Mouse (Mus musculus) myocyte (in vitro differentiated cells): Measurements from ENCODE around the gene Olfr616.

ENCODE experiments used
- CEBPB ChIP-seq: IDR thresholded peaks from 2 replicates; pipeline ENCODE4 v1.6.1; 2011; ENCODE audit warnings: mild to moderate bottlenecking, moderate library complexity; ENCODE audit not compliant: poor library complexity, insufficient read depth, severe bottlenecking
- MAX ChIP-seq: IDR thresholded peaks from one replicate; pipeline ENCODE4 v1.6.1; 2011; ENCODE audit warnings: low read depth, mild to moderate bottlenecking, control low read depth
- POLR2AphosphoS2 ChIP-seq: IDR thresholded peaks from one replicate; pipeline ENCODE4 v1.6.1; 2011; ENCODE audit warnings: low read depth, control low read depth; ENCODE audit not compliant: insufficient read length

DNA sequence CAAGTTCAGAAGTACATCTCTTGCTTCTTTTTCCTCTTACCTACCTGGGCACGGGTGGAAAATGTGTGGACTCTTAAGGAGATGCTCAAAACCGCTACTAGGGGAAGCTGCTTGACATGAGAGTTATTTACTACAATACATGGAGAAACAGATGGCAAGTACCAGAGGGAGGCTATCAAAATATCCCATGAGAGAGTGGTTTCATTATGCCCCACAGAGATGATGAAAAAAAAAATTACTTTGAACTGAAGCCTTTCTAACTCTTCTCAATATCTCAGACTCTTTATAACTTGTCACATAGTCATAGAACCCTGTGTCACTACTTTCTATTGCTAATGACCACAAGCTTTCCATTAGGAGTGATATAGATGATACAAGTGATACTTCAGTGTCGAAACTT lies at the start of gene Olfr616:
- TF ChIP-seq CEBPB (no peak), POLR2AphosphoS2 (no peak), MAX (no peak)
